Mouse (Mus musculus): ENCODE measurements around the gene Ctnnal1. TPM values are rescaled to one million over a fixed set of nuclear protein-coding genes. Genes with fewer than 3 reads are reported as not detected.
"Not testable (repeated sequence)": the region's sequence is repeated elsewhere in the genome, so short reads cannot be mapped to it uniquely, and the experiment has no call there.

The Ctnnal1 gene
- polyA plus RNA-seq, 1 experiment from 2014 or later: 19.3 TPM

DNA sequence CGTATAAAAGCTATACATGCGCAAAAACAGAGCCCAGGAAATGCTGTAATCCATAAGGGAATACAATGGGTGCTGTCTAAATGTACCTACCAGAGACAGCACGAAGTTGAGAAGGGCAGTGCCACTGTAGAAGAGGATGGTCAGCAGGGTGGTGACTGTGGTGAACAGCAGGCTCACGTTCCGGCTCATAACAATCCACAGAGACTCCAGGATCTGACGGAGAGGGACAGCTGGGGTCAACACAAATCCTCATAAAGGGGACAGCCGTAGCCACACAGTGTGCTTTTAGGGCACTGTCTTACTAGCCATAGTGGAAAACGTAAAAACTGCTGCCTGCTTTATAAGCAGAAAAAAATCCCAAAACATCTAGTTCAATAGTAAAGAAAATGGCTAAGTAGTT is 34.2 kb upstream of the Ctnnal1 start:
- H3K36me3 ChIP-seq (ENCODE audit: control insufficient read depth, insufficient read depth, low read length): peaks cover 22% of the 10 kb centered on the region
- H3K4me3 ChIP-seq (ENCODE audit: low read length): no peak overlapping the region
- H3K9me3 ChIP-seq (ENCODE audit: control insufficient read depth, low read length): no peaks in the 10 kb centered on the region; the same call in 1 of the 2 replicates
- H3K27ac ChIP-seq (ENCODE audit: low read length): no peak overlapping the region
- no peak overlapping the region for H3K9ac ChIP-seq (ENCODE audit: low read depth, low read length)
- H3K4me1 ChIP-seq (ENCODE audit: control insufficient read depth, insufficient read depth, low read length): no peaks in the 10 kb centered on the region
- ATAC-seq: no peak
- WGBS: 89% methylated on average over 8 of the region's 8 CpGs
- H3K27me3 ChIP-seq (replicated peaks; ENCODE audit: control insufficient read depth, insufficient read depth, low read length): no peaks in the 10 kb centered on the region
- H3K4me2 ChIP-seq (ENCODE audit: low read depth, low read length): no peak overlapping the region

DNA sequence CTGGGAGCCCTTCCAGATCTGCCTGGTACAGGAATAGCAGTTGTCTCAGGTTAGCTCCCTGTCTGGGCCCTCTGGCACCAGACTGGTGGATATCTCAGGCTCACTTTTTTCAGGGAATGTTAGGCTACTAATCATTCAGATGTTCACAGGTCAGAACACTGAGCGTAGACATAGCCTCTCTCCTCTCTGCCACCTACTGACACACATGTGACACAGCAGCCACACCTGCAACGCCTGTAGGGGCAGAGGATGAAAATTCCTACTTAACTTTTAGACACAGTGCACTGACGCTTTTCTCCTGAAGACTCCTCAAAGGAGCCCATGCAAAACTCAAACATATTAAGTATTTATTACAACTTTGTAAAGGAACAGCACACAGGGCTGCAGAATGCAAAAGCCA is 32.5 kb upstream of the Ctnnal1 start:
- Histone ChIP-seq H3K27me3 (replicated peaks; ENCODE audit: control insufficient read depth, insufficient read depth, low read length) (no peaks in the 10 kb centered on the region), H3K4me1 (ENCODE audit: control insufficient read depth, insufficient read depth, low read length) (no peaks in the 10 kb centered on the region), H3K4me2 (ENCODE audit: low read depth, low read length) (no peak overlapping the region), H3K36me3 (ENCODE audit: control insufficient read depth, insufficient read depth, low read length) (peaks cover 12% of the 10 kb centered on the region; the same call in 1 of the 2 replicates), H3K4me3 (ENCODE audit: low read length) (no peak overlapping the region), H3K9me3 (ENCODE audit: control insufficient read depth, low read length) (no peaks in the 10 kb centered on the region; the same call in 1 of the 2 replicates), H3K9ac (ENCODE audit: low read depth, low read length) (no peak overlapping the region), H3K27ac (ENCODE audit: low read length) (no peak overlapping the region)
- WGBS: 73% methylated on average over 3 of the region's 3 CpGs
- no peak for ATAC-seq

DNA sequence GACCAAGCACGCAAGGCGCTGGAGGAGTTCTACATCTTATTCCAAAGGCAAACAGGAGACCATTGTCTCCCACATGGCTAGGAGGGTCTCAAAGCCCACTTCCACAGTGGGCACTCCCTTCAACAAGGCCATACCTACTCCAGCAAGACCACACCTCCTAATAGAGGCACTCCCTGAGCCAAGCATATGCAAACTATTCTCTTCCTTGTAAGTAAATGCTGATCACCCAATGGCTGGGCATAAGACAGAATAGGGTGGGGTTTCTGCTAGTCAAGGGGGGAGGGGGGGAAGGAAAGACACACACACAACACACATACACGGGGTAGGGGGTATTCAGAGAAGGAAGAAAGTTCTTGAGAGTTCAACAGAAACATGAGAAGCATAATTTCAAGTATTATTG is 29.2 kb upstream of the Ctnnal1 start:
- no peak overlapping the region for H3K4me3 ChIP-seq (ENCODE audit: low read length)
- no peaks in the 10 kb centered on the region for H3K4me1 ChIP-seq (ENCODE audit: control insufficient read depth, insufficient read depth, low read length)
- ATAC-seq: no peak
- H3K4me2 ChIP-seq (ENCODE audit: low read depth, low read length): no peak overlapping the region
- H3K27me3 ChIP-seq (replicated peaks; ENCODE audit: control insufficient read depth, insufficient read depth, low read length): no peaks in the 10 kb centered on the region
- no peak overlapping the region for H3K9ac ChIP-seq (ENCODE audit: low read depth, low read length)
- peaks cover 9% of the 10 kb centered on the region; the same call in 1 of the 2 replicates for H3K36me3 ChIP-seq (ENCODE audit: control insufficient read depth, insufficient read depth, low read length)
- no peaks in the 10 kb centered on the region for H3K9me3 ChIP-seq (ENCODE audit: control insufficient read depth, low read length)
- H3K27ac ChIP-seq (ENCODE audit: low read length): no peak overlapping the region
- 93% methylated on average over 3 of the region's 3 CpGs for WGBS

DNA sequence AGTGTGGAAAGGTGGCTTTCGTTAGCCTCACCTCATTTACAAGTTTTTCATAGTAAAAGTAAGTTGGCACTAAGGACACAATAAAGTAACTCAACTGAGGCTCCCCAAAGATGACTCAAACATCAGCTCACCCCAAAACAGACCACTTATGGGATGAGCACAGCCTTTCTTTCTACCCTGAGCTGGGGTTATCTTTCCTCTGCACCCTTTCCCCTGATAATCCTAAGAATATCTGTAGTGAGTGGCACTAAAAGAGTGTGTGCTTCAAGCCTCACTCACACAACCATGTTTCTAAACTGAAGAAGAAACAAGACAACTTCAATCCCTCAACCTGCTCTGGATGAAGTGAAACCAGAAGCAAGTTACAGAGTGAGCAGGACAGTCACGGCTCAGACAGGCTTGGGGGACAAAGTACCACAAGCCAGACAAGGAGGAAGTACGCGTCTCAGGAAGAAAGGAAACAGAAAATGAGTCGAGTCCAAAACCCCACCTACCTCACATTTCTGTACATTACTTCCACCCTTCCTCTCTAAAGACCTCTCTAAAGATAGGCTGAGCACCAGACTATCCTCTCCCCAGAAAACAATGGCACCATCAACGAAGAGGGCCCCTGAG is 27.6 kb upstream of the Ctnnal1 start:
- no peak overlapping the region for H3K9ac ChIP-seq (ENCODE audit: low read depth, low read length)
- H3K4me2 ChIP-seq (ENCODE audit: low read depth, low read length): peak overlapping the region; percentile 27; the same call in 1 of the 2 replicates
- peak; percentile 83 for ATAC-seq
- H3K4me3 ChIP-seq (ENCODE audit: low read length): no peak overlapping the region
- no peaks in the 10 kb centered on the region for H3K27me3 ChIP-seq (replicated peaks; ENCODE audit: control insufficient read depth, insufficient read depth, low read length)
- H3K9me3 ChIP-seq (ENCODE audit: control insufficient read depth, low read length): no peaks in the 10 kb centered on the region
- WGBS: 75% methylated on average over 6 of the region's 6 CpGs
- H3K36me3 ChIP-seq (ENCODE audit: control insufficient read depth, insufficient read depth, low read length): 0 out of 2 replicates have a peak, but pooled peaks cover 4% of the 10 kb centered on the region
- peak overlapping the region; percentile 69 for H3K27ac ChIP-seq (ENCODE audit: low read length)
- no peaks in the 10 kb centered on the region for H3K4me1 ChIP-seq (ENCODE audit: control insufficient read depth, insufficient read depth, low read length)

DNA sequence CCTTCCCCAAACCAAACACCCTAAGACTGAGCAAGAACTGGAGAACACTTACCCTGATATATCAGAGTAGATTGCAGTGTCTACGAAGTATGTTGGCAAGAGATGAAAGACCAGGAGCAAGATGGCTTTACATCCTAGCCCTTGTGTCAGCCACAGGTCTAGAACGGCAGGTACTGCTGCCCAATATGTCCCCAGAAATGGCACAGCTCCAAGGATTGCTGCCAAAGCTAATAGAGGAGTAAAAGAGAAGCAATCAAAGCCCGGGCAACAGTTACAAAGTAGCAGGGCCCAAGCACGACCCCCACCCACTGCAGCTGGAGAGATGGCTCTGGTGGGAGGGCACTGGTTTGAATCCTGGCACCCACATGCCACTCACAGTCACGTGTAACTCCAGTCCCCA is 23.5 kb upstream of the Ctnnal1 start:
- H3K36me3 ChIP-seq (ENCODE audit: control insufficient read depth, insufficient read depth, low read length): peaks cover 4% of the 10 kb centered on the region; the same call in 1 of the 2 replicates
- no peak overlapping the region for H3K4me3 ChIP-seq (ENCODE audit: low read length)
- no peaks in the 10 kb centered on the region for H3K9me3 ChIP-seq (ENCODE audit: control insufficient read depth, low read length)
- H3K4me2 ChIP-seq (ENCODE audit: low read depth, low read length): no peak overlapping the region
- no peak overlapping the region for H3K27ac ChIP-seq (ENCODE audit: low read length)
- no peak for ATAC-seq
- H3K9ac ChIP-seq (ENCODE audit: low read depth, low read length): no peak overlapping the region
- H3K4me1 ChIP-seq (ENCODE audit: control insufficient read depth, insufficient read depth, low read length): no peaks in the 10 kb centered on the region
- no peaks in the 10 kb centered on the region for H3K27me3 ChIP-seq (replicated peaks; ENCODE audit: control insufficient read depth, insufficient read depth, low read length)
- 80% methylated on average over 5 of the region's 5 CpGs for WGBS

DNA sequence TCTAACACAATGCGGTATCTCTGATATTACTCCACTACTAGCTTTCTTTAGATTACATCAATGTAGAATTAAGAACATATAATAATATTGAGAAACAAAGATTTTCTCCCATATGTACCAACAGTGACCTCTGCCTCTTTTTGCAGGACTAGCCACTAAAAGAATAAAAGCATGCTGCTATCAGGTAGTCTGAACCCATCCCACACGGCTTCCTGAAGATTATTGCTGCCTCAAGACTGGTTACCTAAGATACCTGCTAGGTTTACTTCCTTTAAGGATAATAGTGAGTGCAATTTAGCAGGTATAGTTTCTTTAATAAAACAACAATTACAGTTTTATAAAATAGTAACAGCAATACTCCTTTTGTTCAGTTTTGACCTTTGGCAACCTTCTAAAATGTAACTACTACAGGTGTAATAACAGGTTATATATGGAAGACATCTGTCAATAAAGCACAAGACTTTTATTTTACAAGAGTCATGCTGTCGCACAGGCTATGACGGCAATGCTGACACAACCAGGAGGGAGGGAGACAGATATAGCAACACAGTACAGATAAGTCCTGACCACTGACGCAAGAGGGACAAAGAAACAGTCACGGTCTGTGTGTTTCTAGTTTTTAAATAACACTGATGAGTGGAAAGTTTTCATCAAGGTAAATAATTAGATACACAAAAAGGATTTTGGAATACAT is 21.4 kb upstream of the Ctnnal1 start:
- ATAC-seq: peak; percentile 89
- Histone ChIP-seq H3K27me3 (replicated peaks; ENCODE audit: control insufficient read depth, insufficient read depth, low read length) (no peaks in the 10 kb centered on the region), H3K27ac (ENCODE audit: low read length) (no peak overlapping the region), H3K9me3 (ENCODE audit: control insufficient read depth, low read length) (no peaks in the 10 kb centered on the region), H3K4me1 (ENCODE audit: control insufficient read depth, insufficient read depth, low read length) (no peaks in the 10 kb centered on the region), H3K9ac (ENCODE audit: low read depth, low read length) (no peak overlapping the region), H3K4me3 (ENCODE audit: low read length) (no peak overlapping the region), H3K4me2 (ENCODE audit: low read depth, low read length) (no peak overlapping the region), H3K36me3 (ENCODE audit: control insufficient read depth, insufficient read depth, low read length) (peaks cover 9% of the 10 kb centered on the region; the same call in 1 of the 2 replicates)
- WGBS: 75% methylated on average over 6 of the region's 6 CpGs

DNA sequence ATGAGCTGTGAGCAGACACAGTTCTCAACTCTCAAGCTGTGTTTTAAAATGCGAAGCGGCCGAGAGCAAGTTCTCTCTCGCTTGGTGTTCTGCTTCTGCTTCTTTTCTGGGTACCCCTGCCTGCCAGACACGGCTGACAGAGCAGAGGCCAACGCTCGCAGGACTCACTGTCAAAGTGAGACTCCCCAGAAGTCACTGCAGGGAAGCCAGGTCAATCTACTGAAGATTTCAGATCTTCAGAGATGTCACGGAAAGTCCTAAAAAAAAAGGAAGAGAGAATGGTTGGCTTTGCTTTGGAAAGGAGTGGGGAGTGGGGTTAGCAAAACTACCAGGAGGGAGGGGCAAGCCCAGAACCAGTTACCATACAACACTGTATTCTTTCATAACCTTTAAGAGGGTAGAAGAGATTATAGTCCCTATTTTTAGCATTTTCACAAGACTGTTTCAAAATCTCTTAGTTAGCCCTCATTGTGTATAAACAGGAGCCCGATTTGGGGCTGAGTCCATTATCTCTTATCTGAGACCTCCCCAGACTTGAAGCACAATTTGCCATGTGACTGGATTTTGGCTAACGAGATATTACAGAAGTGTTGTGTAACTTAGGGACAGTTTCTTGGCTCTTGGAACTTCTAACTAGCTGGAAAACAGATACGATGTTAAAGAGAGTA is 15.2 kb upstream of the Ctnnal1 start:
- H3K9ac ChIP-seq (ENCODE audit: low read depth, low read length): no peak overlapping the region
- WGBS: 75% methylated on average over 11 of the region's 11 CpGs
- no peak for ATAC-seq
- H3K9me3 ChIP-seq (ENCODE audit: control insufficient read depth, low read length): no peaks in the 10 kb centered on the region
- H3K27me3 ChIP-seq (replicated peaks; ENCODE audit: control insufficient read depth, insufficient read depth, low read length): no peaks in the 10 kb centered on the region
- H3K4me2 ChIP-seq (ENCODE audit: low read depth, low read length): no peak overlapping the region
- no peak overlapping the region for H3K27ac ChIP-seq (ENCODE audit: low read length)
- 0 out of 2 replicates have a peak, but pooled peaks cover 5% of the 10 kb centered on the region for H3K36me3 ChIP-seq (ENCODE audit: control insufficient read depth, insufficient read depth, low read length)
- no peak overlapping the region for H3K4me3 ChIP-seq (ENCODE audit: low read length)
- no peaks in the 10 kb centered on the region for H3K4me1 ChIP-seq (ENCODE audit: control insufficient read depth, insufficient read depth, low read length)

DNA sequence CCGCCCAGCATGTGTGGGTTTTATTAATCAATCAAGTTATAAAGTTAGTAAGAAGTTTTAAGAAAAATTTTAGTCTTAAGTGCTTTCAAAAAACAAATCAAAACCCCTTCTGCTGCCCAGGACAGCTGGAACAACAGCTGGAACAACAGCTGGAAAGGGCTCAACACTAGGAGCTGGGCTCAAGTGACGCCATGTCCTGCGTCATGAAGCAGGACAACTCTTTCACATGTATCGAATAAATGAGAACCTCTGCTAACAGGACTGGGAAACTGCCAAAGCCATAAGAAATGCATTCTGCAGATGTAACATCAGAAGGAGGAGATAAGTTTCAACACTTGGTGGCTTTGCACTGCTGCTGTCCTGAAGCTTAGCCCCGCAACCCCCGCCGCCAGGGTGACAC is 14.0 kb upstream of the Ctnnal1 start:
- H3K4me2 ChIP-seq (ENCODE audit: low read depth, low read length): no peak overlapping the region
- WGBS: 90% methylated on average over 7 of the region's 7 CpGs
- no peak overlapping the region for H3K9ac ChIP-seq (ENCODE audit: low read depth, low read length)
- H3K4me3 ChIP-seq (ENCODE audit: low read length): no peak overlapping the region
- H3K36me3 ChIP-seq (ENCODE audit: control insufficient read depth, insufficient read depth, low read length): 0 out of 2 replicates have a peak, but pooled peaks cover 5% of the 10 kb centered on the region
- no peak overlapping the region for H3K27ac ChIP-seq (ENCODE audit: low read length)
- ATAC-seq: no peak
- H3K9me3 ChIP-seq (ENCODE audit: control insufficient read depth, low read length): no peaks in the 10 kb centered on the region
- no peaks in the 10 kb centered on the region for H3K27me3 ChIP-seq (replicated peaks; ENCODE audit: control insufficient read depth, insufficient read depth, low read length)
- no peaks in the 10 kb centered on the region for H3K4me1 ChIP-seq (ENCODE audit: control insufficient read depth, insufficient read depth, low read length)

DNA sequence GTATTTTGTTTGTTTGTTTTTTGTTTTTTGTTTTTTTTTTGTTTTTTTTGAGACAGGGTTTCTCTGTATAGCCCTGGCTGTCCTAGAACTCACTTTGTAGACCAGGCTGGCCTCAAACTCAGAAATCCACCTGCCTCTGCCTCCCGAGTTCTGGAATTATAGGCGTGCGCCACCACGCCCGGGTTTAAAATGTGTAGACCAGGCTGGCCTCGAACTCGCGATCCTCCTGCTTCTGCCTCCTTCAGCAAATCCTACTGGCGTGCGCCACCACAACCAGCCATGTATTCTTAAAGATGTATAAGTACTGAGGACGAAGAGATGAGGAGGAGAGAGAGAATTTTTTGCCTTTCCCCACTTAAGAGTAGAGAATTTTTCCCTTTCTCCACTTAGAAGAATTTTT is 5.6 kb upstream of the Ctnnal1 start:
- WGBS: 96% methylated on average over 11 of the region's 11 CpGs
- H3K4me1 ChIP-seq (ENCODE audit: control insufficient read depth, insufficient read depth, low read length); H3K9ac ChIP-seq (ENCODE audit: low read depth, low read length): not testable (repeated sequence)

More for the DNA sequence above, 5.6 kb upstream of the Ctnnal1 start:
- not testable (repeated sequence) for H3K4me2 ChIP-seq (ENCODE audit: low read depth, low read length); ATAC-seq; H3K4me3 ChIP-seq (ENCODE audit: low read length); H3K36me3 ChIP-seq (ENCODE audit: control insufficient read depth, insufficient read depth, low read length); H3K27ac ChIP-seq (ENCODE audit: low read length); H3K27me3 ChIP-seq (replicated peaks; ENCODE audit: control insufficient read depth, insufficient read depth, low read length); H3K9me3 ChIP-seq (ENCODE audit: control insufficient read depth, low read length)

All from intestine, embryonic 16.5 days (tissue).